Mouse (Mus musculus) kidney, postnatal 10 days (tissue): ENCODE data around the gene Crybb3.

ENCODE experiments used
- DNase-seq: peaks from one replicate; pipeline ENCODE4 v3.0.0; 2021; ENCODE audit warnings: mixed read lengths

The Crybb3 gene

GRCm38 (mm10) chr5:113101457-113101856 lies 20.1 kb upstream of the Crybb3 start:
- DNase-seq: no peak

DNA sequence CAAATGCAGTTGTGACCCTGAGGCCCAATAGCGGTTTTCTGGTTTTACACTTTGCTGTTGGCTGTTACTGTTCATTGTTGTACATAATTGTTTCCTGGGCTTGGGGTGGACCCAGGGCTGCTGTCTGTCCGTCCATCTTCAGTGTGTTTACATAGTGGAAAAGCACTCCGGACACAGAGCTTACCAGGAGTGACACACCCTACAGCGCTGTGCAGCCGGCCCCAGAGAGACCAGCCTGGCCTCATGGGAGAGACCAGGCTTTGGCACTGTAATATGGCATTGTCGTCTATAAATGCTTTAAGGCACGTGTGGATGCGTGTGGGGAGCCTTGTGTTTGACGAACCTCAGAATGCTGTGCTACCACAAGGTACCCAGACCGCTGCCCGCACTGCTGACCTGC lies 19.0 kb upstream of the Crybb3 start:
- no peak for DNase-seq

GRCm38 (mm10) chr5:113099546-113099945 lies 18.2 kb upstream of the Crybb3 start:
- peak; percentile 95 for DNase-seq

GRCm38 (mm10) chr5:113097551-113097950 lies 16.2 kb upstream of the Crybb3 start:
- no peak for DNase-seq

DNA sequence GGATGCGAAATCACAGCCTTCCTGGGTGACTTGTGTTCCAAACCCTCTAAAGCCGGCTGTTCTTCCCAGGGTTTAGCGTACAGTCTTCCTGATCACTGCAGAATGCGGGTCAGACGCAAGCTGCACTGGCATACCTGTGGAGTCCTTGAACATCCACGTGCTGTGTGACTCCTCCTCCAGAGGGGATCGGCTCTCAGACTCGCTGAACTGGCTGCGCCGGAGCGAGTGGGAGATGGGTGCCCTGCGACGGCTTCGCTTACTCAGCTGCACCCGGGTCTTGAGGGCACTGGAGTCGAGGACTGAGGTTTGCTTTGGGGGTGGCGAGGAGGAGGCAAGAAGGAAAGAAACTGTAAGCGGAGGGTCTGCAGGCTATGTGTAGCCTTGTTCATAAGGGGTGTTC lies 14.1 kb upstream of the Crybb3 start:
- no peak for DNase-seq

DNA sequence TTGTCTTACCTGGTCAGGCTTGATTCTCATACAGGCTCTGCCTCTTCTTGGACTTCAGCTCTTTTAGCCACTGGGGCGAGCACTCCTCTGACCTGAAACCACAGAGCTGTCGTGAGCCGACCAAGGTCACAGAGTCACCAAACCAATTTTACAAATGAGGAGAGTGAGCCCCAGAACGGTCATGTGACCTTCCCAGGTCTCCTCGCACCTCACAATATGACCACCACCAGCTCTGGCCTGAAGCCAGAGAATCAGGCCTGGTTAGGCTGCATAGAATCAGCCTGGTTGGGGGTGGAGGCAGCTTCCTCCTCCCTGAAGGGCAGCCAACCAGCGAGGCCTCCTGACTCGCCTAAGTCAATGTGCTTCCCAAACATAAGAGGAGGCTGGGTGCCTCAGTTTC lies 11.0 kb upstream of the Crybb3 start:
- DNase-seq: peak; percentile 45

GRCm38 (mm10) chr5:113091162-113091561 lies 9.8 kb upstream of the Crybb3 start:
- DNase-seq: peak; percentile 83

DNA sequence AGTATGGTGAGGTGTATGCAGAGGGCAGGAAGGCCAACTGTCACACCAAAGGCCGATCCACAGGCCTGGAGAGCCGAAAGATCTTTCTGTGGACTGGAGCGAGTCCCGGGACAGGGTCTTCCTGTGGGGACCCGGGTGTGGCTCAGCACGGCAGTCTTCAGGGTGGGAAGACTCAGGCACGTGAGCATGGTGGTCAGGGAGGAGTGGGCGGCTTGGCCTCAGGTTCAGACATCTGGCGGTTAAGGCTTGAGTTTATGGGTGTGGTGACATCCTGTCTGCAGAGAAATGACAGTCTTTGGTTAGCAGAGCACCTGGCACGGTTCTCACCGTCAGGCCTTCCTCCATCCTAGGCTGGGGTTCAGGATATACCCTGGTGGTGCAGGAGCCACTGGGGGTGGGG lies 9.4 kb upstream of the Crybb3 start:
- no peak for DNase-seq

DNA sequence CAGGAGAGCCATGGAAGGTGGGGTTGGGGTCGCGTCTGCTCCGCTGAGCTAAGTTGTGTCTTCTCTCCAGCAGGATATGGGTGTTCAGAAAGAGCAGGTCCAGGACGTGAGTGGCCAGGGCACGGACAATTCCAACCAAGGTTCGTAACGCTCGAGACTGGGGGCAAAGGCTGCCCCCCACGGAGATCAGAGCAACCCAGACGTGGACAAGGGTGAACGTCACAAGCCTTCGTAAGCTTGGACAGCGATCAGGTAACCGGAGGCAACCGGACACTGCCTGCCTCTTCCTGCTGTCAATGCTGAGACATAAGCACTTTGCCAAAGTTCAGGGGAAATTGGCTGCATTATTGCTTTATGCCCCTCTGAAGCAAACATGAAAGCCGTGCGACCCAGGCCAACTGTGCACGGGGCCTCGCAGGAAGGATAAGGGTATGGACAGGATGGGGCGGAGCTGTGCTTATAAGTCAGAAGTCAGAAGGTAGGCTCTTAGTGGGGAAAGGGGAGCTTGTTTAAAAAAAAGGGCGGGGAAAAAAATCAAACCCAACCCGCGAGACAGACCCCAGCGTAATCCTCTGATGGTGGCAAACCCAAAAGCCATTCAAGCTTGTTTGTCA lies 8.8 kb upstream of the Crybb3 start:
- DNase-seq: no peak

DNA sequence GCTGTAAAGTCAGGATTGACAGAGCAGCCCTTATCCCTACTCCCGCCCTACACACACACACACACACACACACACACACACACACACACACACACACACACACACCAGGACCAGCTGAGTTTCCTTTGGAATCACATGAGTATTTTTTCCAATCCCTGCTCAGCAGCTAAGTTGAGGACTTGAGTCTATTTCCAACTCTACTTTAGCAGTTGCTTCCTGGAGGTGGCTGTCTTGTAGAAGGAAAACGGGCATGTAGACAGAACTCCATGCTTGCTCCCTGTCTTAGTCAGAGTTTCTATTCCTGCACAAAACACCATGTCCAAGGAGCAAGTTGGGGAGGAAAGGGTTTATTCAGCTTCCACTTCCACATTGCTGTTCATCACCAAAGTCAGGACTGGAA lies 6.1 kb upstream of the Crybb3 start:
- DNase-seq: no peak

DNA sequence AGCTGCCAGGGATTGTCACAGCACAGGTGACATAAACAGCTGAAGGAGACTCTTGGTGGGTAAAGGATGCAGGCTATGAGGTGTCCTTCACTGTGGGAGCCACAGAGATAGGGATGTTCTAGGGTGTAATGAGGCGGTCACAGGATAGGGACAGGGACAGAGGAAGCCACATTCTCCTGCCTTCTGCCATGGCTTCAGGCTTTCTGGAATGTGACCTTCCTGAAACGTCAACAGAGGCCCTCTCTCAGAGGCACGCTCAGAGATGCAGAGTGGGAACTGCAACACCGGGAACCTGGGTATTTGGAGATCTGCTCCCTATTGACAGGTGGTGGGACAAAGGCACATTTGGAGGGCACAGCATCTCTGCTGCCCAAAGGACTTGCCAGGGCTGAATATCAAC lies 5.6 kb upstream of the Crybb3 start:
- no peak for DNase-seq

- DNase-seq: no peak
Observed at GRCm38 (mm10) chr5:113086439-113086838, 5.1 kb upstream of the Crybb3 start.

DNA sequence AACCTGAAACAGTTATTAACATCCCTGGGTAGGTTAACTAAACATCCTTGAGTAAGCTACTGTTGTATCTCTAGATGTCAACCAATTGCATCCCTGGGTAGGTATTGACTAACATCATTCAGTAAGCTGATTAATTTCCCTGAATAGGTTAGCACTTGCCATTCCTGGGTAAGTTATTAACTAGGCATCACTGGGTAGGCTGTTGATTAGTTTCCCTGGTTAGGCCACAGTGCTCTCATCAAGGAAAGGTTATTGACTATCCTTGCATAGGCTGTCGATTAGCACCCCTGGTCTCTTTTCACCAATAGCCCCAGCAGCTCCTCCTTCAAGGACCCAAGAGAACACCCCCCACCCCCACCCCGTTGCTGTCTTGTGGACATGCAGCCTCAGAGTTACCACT lies 4.5 kb upstream of the Crybb3 start:
- DNase-seq: no peak

- no peak for DNase-seq
Observed at GRCm38 (mm10) chr5:113084309-113084708, 2.9 kb upstream of the Crybb3 start.

DNA sequence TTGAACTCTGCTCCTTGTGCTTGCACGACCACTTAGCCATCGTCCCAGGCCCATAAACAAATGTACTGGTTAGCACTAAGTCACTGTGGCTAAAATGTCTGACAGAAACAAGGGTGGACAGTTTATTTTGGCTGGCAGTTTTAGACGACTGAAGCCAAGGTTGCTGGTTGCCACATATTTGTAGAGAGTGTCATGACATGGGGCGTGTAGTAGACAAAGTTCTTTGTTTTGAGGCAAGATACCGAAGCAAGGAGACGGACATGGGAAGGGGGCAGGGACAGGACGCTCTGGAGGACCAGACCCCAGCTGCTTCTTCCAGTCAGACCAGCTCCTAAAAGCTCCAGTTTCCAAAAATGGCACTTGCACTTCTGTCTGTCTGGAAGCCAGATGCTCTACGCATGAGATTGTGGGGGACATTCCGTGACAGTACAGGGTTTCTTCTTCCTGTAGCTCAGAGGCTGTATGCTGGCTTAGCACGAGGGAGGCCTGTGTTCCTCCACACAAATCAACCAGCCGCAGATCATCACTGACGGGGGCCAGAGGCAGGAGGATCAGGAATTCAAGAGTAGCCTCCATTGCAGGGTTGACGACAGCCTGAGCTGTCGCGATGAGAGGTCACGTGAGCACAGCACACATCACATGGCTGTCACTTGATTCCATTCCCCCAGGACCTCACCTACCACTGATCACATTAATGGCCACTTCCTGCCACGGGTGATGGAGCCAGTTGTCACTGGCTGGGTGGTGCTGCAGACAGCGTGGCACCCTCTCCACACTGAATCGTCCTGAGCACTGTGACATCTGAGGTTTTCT lies 1.2 kb upstream of the Crybb3 start:
- DNase-seq: no peak

- DNase-seq: no peak
Observed at GRCm38 (mm10) chr5:113081020-113081419, 364 bp downstream of the Crybb3 start.

DNA sequence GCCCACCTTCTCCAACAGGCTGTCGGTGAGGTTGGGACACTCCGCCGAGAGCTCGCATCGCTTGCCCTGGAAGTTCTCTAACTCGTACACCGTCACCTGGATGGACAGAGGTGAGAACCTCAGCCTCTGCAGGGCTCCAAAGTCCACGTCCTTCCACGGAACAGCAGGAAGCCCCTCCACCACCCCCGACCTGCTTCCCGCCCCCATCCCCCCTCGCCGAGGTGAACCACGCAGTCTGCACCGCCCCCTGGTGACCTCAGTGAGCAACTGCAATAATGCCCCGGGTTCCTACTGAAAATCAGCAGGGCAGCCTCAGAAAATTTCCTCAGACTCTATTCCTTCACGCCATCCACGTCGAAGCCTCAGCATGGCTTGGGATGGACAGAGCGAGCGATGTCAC lies 1.6 kb downstream of the Crybb3 start:
- DNase-seq: peak; percentile 65

GRCm38 (mm10) chr5:113078686-113079085 lies 2.7 kb downstream of the Crybb3 start:
- no peak for DNase-seq

- DNase-seq: no peak
Observed at GRCm38 (mm10) chr5:113070017-113070416, 11.4 kb downstream of the Crybb3 start, which contains the start of gene Crybb2. Gene Crybb2 (minus strand): TSS chr5:113070117.

DNA sequence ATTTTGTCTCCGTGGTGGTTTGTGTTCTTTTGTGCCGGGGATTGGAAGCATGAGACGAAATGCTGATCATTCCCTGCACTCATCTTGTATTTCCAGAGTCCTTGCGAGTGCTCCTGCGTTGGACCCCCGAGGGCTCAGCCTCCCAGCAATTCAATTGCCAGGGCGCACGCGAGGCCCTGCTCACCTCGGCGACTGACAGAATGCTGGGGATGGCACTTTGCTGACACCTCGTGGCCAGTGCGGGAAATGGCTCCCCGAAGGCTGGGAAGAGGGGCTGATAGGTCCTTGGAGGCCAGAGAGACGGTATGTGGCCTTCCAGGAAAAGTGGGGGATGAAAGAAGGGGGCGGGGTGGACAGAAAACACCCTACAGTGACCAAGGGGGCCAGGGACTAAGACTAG lies 27.1 kb downstream of the Crybb3 start:
- DNase-seq: peak; percentile 86

DNA sequence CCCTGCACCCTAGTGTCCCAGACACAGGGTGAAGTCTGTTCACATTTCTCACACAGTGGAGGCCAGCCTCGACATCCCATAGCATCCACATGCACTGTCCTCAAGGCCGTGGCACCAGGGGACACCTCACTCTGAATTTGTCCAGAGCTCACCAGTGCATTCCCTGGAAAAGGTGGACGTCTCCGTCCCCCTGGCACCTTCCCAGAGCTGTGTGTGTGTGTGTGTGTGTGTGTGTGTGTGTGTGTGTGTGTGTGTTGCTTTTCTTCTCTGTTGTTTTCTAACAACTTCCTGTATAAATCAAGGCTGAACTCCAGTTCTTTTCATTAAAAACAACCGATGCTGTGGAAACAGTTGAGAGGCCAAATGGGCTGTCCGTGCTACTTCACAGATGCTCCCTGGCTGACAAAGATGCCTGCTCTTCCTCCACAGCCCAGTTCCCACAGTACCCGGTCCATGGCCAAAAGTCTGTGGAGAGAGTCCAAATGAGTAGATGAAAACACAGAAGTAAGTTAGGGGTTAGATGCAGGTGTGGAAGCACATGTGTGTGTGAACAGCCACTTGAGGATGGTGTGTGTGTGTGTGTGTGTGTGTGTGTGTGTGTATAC lies 30.7 kb downstream of the Crybb3 start:
- peak; percentile 36 for DNase-seq

GRCm38 (mm10) chr5:113049876-113050275 lies 31.5 kb downstream of the Crybb3 start:
- DNase-seq: no peak

DNA sequence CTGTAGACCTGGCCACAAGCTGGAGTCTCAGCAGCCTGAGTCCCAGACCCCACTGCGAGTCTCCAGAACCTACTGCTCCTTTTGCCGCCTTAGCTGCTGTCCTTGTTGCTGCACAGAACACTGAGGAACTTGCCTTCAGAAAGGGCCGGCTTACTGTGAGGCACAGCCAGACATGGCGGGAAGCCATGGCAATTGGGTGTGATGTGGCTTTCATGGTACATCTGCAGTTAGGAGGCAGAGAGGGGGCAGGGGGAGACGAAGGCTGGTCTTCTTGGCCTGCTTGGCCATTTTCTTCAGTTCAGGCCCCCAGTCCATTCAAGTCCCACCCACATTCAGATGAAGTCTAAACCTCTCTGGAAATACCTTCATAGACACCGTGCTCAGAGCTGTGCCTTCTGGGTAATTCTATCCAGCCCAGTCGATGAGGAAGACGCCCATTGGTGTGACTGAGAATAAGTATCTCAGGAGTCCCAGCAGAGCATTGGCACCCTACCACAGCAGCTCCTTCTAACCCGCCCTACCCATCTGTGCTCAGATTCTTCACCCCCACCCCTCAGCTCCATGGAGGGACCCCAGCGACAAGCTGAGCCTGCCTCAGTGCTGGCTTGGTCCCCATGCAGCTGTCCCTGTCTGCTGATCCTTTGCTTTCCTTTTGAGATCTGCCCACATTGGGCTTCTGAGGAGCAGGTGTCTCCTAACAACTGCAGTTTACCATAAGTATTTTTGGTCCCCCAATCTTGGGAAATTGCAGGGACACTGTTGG lies 35.7 kb downstream of the Crybb3 start:
- no peak for DNase-seq
